Mouse (Mus musculus) limb, embryonic 15.5 days (tissue): ENCODE results near the gene Caap1. TPM values are rescaled to one million over a fixed set of nuclear protein-coding genes. Genes with fewer than 3 reads are reported as not detected.
A peak's percentile ranks its signal among the peaks of the same experiment; 100 is the strongest.

Experiments used
- ATAC-seq: fragments of 200-750 bp; cut with Nextera tagmentation; 2 replicates; pipeline ENCODE4 v1.8.0; 2017; ENCODE audit warnings: low read depth, moderate TSS enrichment; ENCODE audit not compliant: insufficient number of reproducible peaks, low FRiP score, low TSS enrichment
- H3K27ac ChIP-seq: fragments of 300-500 bp; sonication (generic); 2 replicates; pipeline ENCODE4 v1.5.1; 2015; ENCODE audit warnings: moderate library complexity, mild to moderate bottlenecking, inconsistent platforms
- H3K27me3 ChIP-seq: fragments of 300-500 bp; sonication (generic); 2 replicates; pipeline ENCODE4 v1.6.1; 2015; ENCODE audit warnings: inconsistent platforms
- H3K36me3 ChIP-seq: fragments of 300-500 bp; sonication (generic); 2 replicates; pipeline ENCODE4 v1.6.1; 2015; ENCODE audit warnings: inconsistent platforms
- H3K4me1 ChIP-seq: fragments of 300-500 bp; sonication (generic); 2 replicates; pipeline ENCODE4 v1.6.1; 2015; ENCODE audit warnings: inconsistent platforms
- H3K4me2 ChIP-seq: fragments of 300-500 bp; sonication (generic); 2 replicates; pipeline ENCODE4 v1.6.1; 2015; ENCODE audit warnings: mild to moderate bottlenecking, inconsistent platforms
- H3K4me3 ChIP-seq: fragments of 300-500 bp; sonication (generic); 2 replicates; pipeline ENCODE4 v1.5.1; 2015; ENCODE audit warnings: mild to moderate bottlenecking, inconsistent platforms
- H3K9ac ChIP-seq: fragments of 300-500 bp; sonication (generic); 2 replicates; pipeline ENCODE4 v1.6.1; 2015; ENCODE audit warnings: inconsistent platforms
- H3K9me3 ChIP-seq: fragments of 300-500 bp; sonication (generic); 2 replicates; pipeline ENCODE4 v1.6.1; 2016; ENCODE audit warnings: inconsistent platforms
- WGBS: fragments of 180-500 bp; shearing (Covaris S2); methylation state at CpG from one replicate; pipeline ENCODE4 v1.1.7; 2015; 5-methylcytosine and 5-hydroxymethylcytosine counted together
- polyA plus RNA-seq: library from polyadenylated mRNA; unstranded; fragments of >200 nt; fragmentation: Nextera tagmentation; extraction: Ambion mirVana; gene quantifications from 2 replicates; pipeline ENCODE4 v1.2.1, GENCODE M21; 2015

Caap1 gene
- polyA plus RNA-seq, 1 experiment from 2014 or later, result 16.2 TPM

- Histone ChIP-seq H3K9ac (no peak overlapping the region), H3K9me3 (no peaks in the 10 kb centered on the region), H3K4me1 (peaks cover under 1% of the 10 kb centered on the region; the same call in 1 of the 2 replicates), H3K27ac (no peak overlapping the region), H3K4me3 (no peak overlapping the region), H3K4me2 (no peak overlapping the region), H3K27me3 (no peaks in the 10 kb centered on the region), H3K36me3 (no peaks in the 10 kb centered on the region)
- 70% methylated on average over 1 of the region's 1 CpGs for WGBS
- ATAC-seq, result no peak
These were observed 3.7 kb upstream of the Caap1 start for GRCm38 (mm10) chr4:94560316-94560715.

GRCm38 (mm10) chr4:94559266-94559665 lies 2.7 kb upstream of the Caap1 start:
- no peak overlapping the region for H3K4me3 ChIP-seq
- no peaks in the 10 kb centered on the region for H3K9me3 ChIP-seq
- H3K9ac ChIP-seq, result no peak overlapping the region
- peaks cover 5% of the 10 kb centered on the region for H3K4me1 ChIP-seq
- WGBS, result 67% methylated on average over 2 of the region's 2 CpGs
- H3K4me2 ChIP-seq, result no peak overlapping the region
- no peak for ATAC-seq
- no peak overlapping the region for H3K27ac ChIP-seq
- H3K36me3 ChIP-seq, result no peaks in the 10 kb centered on the region
- no peaks in the 10 kb centered on the region for H3K27me3 ChIP-seq

GRCm38 (mm10) chr4:94557145-94557544 lies 549 bp upstream of the Caap1 start:
- no peak for ATAC-seq
- H3K4me2 ChIP-seq, result no peak overlapping the region
- H3K9ac ChIP-seq, result no peak overlapping the region
- peaks cover 5% of the 10 kb centered on the region for H3K4me1 ChIP-seq
- H3K36me3 ChIP-seq, result no peaks in the 10 kb centered on the region
- WGBS, result 71% methylated on average over 7 of the region's 7 CpGs
- no peak overlapping the region for H3K27ac ChIP-seq
- no peaks in the 10 kb centered on the region for H3K27me3 ChIP-seq
- peak overlapping the region; percentile 100; the same call in 1 of the 2 replicates for H3K4me3 ChIP-seq
- no peaks in the 10 kb centered on the region for H3K9me3 ChIP-seq

GRCm38 (mm10) chr4:94554955-94555494 lies 1.6 kb downstream of the Caap1 start:
- no peak overlapping the region for H3K4me3 ChIP-seq
- no peak overlapping the region for H3K4me2 ChIP-seq
- H3K4me1 ChIP-seq, result peaks cover 5% of the 10 kb centered on the region
- H3K27ac ChIP-seq, result no peak overlapping the region
- WGBS, result 86% methylated on average over 5 of the region's 5 CpGs
- H3K27me3 ChIP-seq, result no peaks in the 10 kb centered on the region
- no peaks in the 10 kb centered on the region for H3K36me3 ChIP-seq
- no peak overlapping the region for H3K9ac ChIP-seq
- no peak for ATAC-seq
- H3K9me3 ChIP-seq, result no peaks in the 10 kb centered on the region

- H3K4me1 ChIP-seq, result no peaks in the 10 kb centered on the region
These were observed 12.3 kb downstream of the Caap1 start for GRCm38 (mm10) chr4:94544321-94544720.

GRCm38 (mm10) chr4:94543041-94543440 lies 13.6 kb downstream of the Caap1 start:
- H3K27ac ChIP-seq, result no peak overlapping the region
- WGBS, result 88% methylated on average over 4 of the region's 4 CpGs
- ATAC-seq, result no peak
- H3K4me2 ChIP-seq, result no peak overlapping the region
- H3K9ac ChIP-seq, result no peak overlapping the region
- H3K9me3 ChIP-seq, result no peaks in the 10 kb centered on the region
- H3K4me1 ChIP-seq, result no peaks in the 10 kb centered on the region
- peaks cover 30% of the 10 kb centered on the region for H3K36me3 ChIP-seq
- H3K27me3 ChIP-seq, result no peaks in the 10 kb centered on the region
- H3K4me3 ChIP-seq, result no peak overlapping the region

More at GRCm38 (mm10) chr4:94544321-94544720, 12.3 kb downstream of the Caap1 start:
- H3K9me3 ChIP-seq, result no peaks in the 10 kb centered on the region
- no peak overlapping the region for H3K4me2 ChIP-seq
- no peak for ATAC-seq
- WGBS, result 87% methylated on average over 7 of the region's 7 CpGs
- no peak overlapping the region for H3K9ac ChIP-seq
- H3K27me3 ChIP-seq, result no peaks in the 10 kb centered on the region
- H3K27ac ChIP-seq, result no peak overlapping the region
- H3K4me3 ChIP-seq, result no peak overlapping the region
- H3K36me3 ChIP-seq, result peaks cover 30% of the 10 kb centered on the region

- Histone ChIP-seq H3K27me3 (no peaks in the 10 kb centered on the region), H3K9me3 (no peaks in the 10 kb centered on the region), H3K27ac (no peak overlapping the region), H3K4me1 (no peaks in the 10 kb centered on the region), H3K36me3 (peaks cover 9% of the 10 kb centered on the region; the same call in 1 of the 2 replicates), H3K9ac (no peak overlapping the region), H3K4me3 (no peak overlapping the region), H3K4me2 (no peak overlapping the region)
- no peak for ATAC-seq
These were observed 23.4 kb downstream of the Caap1 start for GRCm38 (mm10) chr4:94533205-94533604.

- H3K9me3 ChIP-seq, result no peaks in the 10 kb centered on the region
- H3K27me3 ChIP-seq, result no peaks in the 10 kb centered on the region
- no peak for ATAC-seq
- H3K9ac ChIP-seq, result no peak overlapping the region
- no peak overlapping the region for H3K4me2 ChIP-seq
- H3K4me3 ChIP-seq, result no peak overlapping the region
- no peaks in the 10 kb centered on the region for H3K4me1 ChIP-seq
- H3K27ac ChIP-seq, result no peak overlapping the region
- H3K36me3 ChIP-seq, result no peaks in the 10 kb centered on the region
- WGBS, result 91% methylated on average over 1 of the region's 1 CpGs
These were observed 27.1 kb downstream of the Caap1 start for GRCm38 (mm10) chr4:94529448-94529847.

- Histone ChIP-seq H3K27me3 (no peaks in the 10 kb centered on the region), H3K27ac (no peak overlapping the region), H3K4me3 (no peak overlapping the region), H3K4me1 (no peaks in the 10 kb centered on the region), H3K9me3 (no peaks in the 10 kb centered on the region), H3K9ac (no peak overlapping the region), H3K4me2 (no peak overlapping the region), H3K36me3 (no peaks in the 10 kb centered on the region)
- ATAC-seq, result no peak
These were observed 33.3 kb downstream of the Caap1 start for GRCm38 (mm10) chr4:94523321-94523720.

- H3K27me3 ChIP-seq, result no peaks in the 10 kb centered on the region
- no peak for ATAC-seq
- no peak overlapping the region for H3K4me2 ChIP-seq
- no peak overlapping the region for H3K9ac ChIP-seq
- no peaks in the 10 kb centered on the region for H3K9me3 ChIP-seq
- 68% methylated on average over 4 of the region's 4 CpGs for WGBS
- no peak overlapping the region for H3K4me3 ChIP-seq
- no peak overlapping the region for H3K27ac ChIP-seq
- H3K36me3 ChIP-seq, result no peaks in the 10 kb centered on the region
- H3K4me1 ChIP-seq, result no peaks in the 10 kb centered on the region
These were observed 39.0 kb downstream of the Caap1 start for GRCm38 (mm10) chr4:94517631-94518030.

GRCm38 (mm10) chr4:94515366-94515765 lies 41.2 kb downstream of the Caap1 start:
- H3K36me3 ChIP-seq, result peaks cover 5% of the 10 kb centered on the region; the same call in 1 of the 2 replicates
- H3K9me3 ChIP-seq, result no peaks in the 10 kb centered on the region
- no peak overlapping the region for H3K4me3 ChIP-seq
- no peak overlapping the region for H3K27ac ChIP-seq
- ATAC-seq, result no peak
- no peak overlapping the region for H3K4me2 ChIP-seq
- 78% methylated on average over 3 of the region's 3 CpGs for whole genome bisulfite sequencing
- no peaks in the 10 kb centered on the region for H3K4me1 ChIP-seq
- no peak overlapping the region for H3K9ac ChIP-seq
- no peaks in the 10 kb centered on the region for H3K27me3 ChIP-seq

GRCm38 (mm10) chr4:94476749-94477399 lies 79.7 kb downstream of the Caap1 start:
- WGBS, result 80% methylated on average over 18 of the region's 18 CpGs
- H3K9me3 ChIP-seq, result no peaks in the 10 kb centered on the region
- no peak overlapping the region for H3K4me3 ChIP-seq
- H3K27ac ChIP-seq, result no peak overlapping the region
- H3K4me1 ChIP-seq, result no peaks in the 10 kb centered on the region
- no peak overlapping the region for H3K9ac ChIP-seq
- no peak for ATAC-seq
- no peak overlapping the region for H3K4me2 ChIP-seq
- H3K27me3 ChIP-seq, result no peaks in the 10 kb centered on the region
- H3K36me3 ChIP-seq, result no peaks in the 10 kb centered on the region
